8 mouse cellular contexts compared by ENCODE assay signal in genomic region chr4:57143026-57143937, GRCm38 (mm10). TPM values are rescaled to one million over a fixed set of nuclear protein-coding genes. Genes with fewer than 3 reads are reported as not detected.
DNase-seq lines count a peak whose midpoint lies in the region; ATAC-seq and TF ChIP-seq lines count a peak whose summit lies in the region.

Gene Epb41l4b (minus strand): TSS chr4:57143437.

- H3K79me3 ChIP-seq in C2C12 (ENCODE audit: low read depth) = no peaks in the 10 kb centered on the region

- TF ChIP-seq EP300 in stomach, postnatal 0 days (optimal IDR thresholded peaks at IDR 0.05) = no peak

- peak within 1 kb of the TSS; percentile 89 for H3K4me2 ChIP-seq in forebrain, embryonic 13.5 days
- peak within 1 kb of the TSS; percentile 97 for H3K4me2 ChIP-seq in heart, embryonic 16.5 days (ENCODE audit: low read depth, low read length)
- H3K4me2 ChIP-seq in liver, embryonic 15.5 days = peak within 1 kb of the TSS; percentile 86
- peak within 1 kb of the TSS; percentile 79 for H3K4me2 ChIP-seq in neural tube, embryonic 13.5 days
- H3K4me2 ChIP-seq in stomach, postnatal 0 days (replicated peaks; ENCODE audit: low read depth) = peak within 1 kb of the TSS; percentile 69

- H3K4me3 ChIP-seq in C2C12 (ENCODE audit: insufficient read depth, poor library complexity, severe bottlenecking) = peak within 1 kb of the TSS; percentile 26
- peak within 1 kb of the TSS; percentile 63 for H3K4me3 ChIP-seq in forebrain, embryonic 13.5 days
- peak within 1 kb of the TSS; percentile 71 for H3K4me3 ChIP-seq in heart, embryonic 16.5 days (ENCODE audit: low read length)
- peak within 1 kb of the TSS; percentile 64 for H3K4me3 ChIP-seq in liver, embryonic 15.5 days (replicated peaks)
- peak within 1 kb of the TSS; percentile 66 for H3K4me3 ChIP-seq in neural tube, embryonic 13.5 days
- peak within 1 kb of the TSS; percentile 57 for H3K4me3 ChIP-seq in stomach, postnatal 0 days (ENCODE audit: low read depth, low read length)

- under 1% methylated on average over 47 of the region's 142 CpGs for WGBS in forebrain, embryonic 13.5 days
- under 1% methylated on average over 106 of the region's 142 CpGs for WGBS in heart, embryonic 16.5 days
- 1% methylated on average over 96 of the region's 142 CpGs for WGBS in liver, embryonic 15.5 days (ENCODE audit: insufficient replicate concordance)
- whole genome bisulfite sequencing in neural tube, embryonic 13.5 days = 0% methylated on average over 20 of the region's 142 CpGs
- under 1% methylated on average over 61 of the region's 142 CpGs for WGBS in stomach, postnatal 0 days

- H3K27me3 ChIP-seq in C2C12 (ENCODE audit: control insufficient read depth, insufficient read depth, insufficient read length) = peaks cover 4% of the 10 kb centered on the region
- H3K27me3 ChIP-seq in forebrain, embryonic 13.5 days = peaks cover 52% of the 10 kb centered on the region
- peaks cover 36% of the 10 kb centered on the region for H3K27me3 ChIP-seq in heart, embryonic 16.5 days (ENCODE audit: control insufficient read depth, insufficient read depth, low read length)
- H3K27me3 ChIP-seq in liver, embryonic 15.5 days = peaks cover 88% of the 10 kb centered on the region
- H3K27me3 ChIP-seq in neural tube, embryonic 13.5 days = peaks cover 47% of the 10 kb centered on the region
- H3K27me3 ChIP-seq in stomach, postnatal 0 days (ENCODE audit: control insufficient read depth, insufficient read depth, low read length) = no peaks in the 10 kb centered on the region

- DNase-seq in c-Kit-positive CD71-negative TER-119-negative erythroid progenitor cells, embryonic 14.5 days (ENCODE audit: low read depth) = peak; percentile 38
- peak; percentile 83 to 89 for DNase-seq in kidney, postnatal 25 days
- DNase-seq in stomach, postnatal 0 days (ENCODE audit: low spot score) = peak; percentile 92

- peak; percentile 90 for ATAC-seq in forebrain, embryonic 13.5 days
- peak; percentile 85 for ATAC-seq in heart, embryonic 16.5 days (replicated peaks; ENCODE audit: extremely low read depth, insufficient read depth, low FRiP score)
- ATAC-seq in liver, embryonic 15.5 days (ENCODE audit: insufficient read depth) = peak; percentile 78
- ATAC-seq in neural tube, embryonic 13.5 days (ENCODE audit: low read depth) = peak; percentile 90
- peak; percentile 66 for ATAC-seq in stomach, postnatal 0 days (ENCODE audit: low FRiP score, low TSS enrichment)

- peaks cover 17% of the 10 kb centered on the region for H3K4me1 ChIP-seq in forebrain, embryonic 13.5 days
- H3K4me1 ChIP-seq in heart, embryonic 16.5 days (ENCODE audit: control insufficient read depth, insufficient read depth, low read length) = peaks cover 11% of the 10 kb centered on the region
- peaks cover 30% of the 10 kb centered on the region for H3K4me1 ChIP-seq in liver, embryonic 15.5 days (replicated peaks)
- H3K4me1 ChIP-seq in neural tube, embryonic 13.5 days (replicated peaks) = peaks cover 36% of the 10 kb centered on the region
- no peaks in the 10 kb centered on the region for H3K4me1 ChIP-seq in stomach, postnatal 0 days (replicated peaks; ENCODE audit: control insufficient read depth, insufficient read depth)

- no peaks in the 10 kb centered on the region for H3K79me2 ChIP-seq in C2C12 (ENCODE audit: control insufficient read depth, insufficient read depth)

- peak within 1 kb of the TSS; percentile 70 for H3K9ac ChIP-seq in forebrain, embryonic 13.5 days
- peak within 1 kb of the TSS; percentile 73 for H3K9ac ChIP-seq in heart, embryonic 16.5 days (ENCODE audit: low read length)
- H3K9ac ChIP-seq in liver, embryonic 15.5 days = peak within 1 kb of the TSS; percentile 53; the same call in 1 of the 2 replicates
- peak within 1 kb of the TSS; percentile 83 for H3K9ac ChIP-seq in neural tube, embryonic 13.5 days
- peak within 1 kb of the TSS; percentile 78 for H3K9ac ChIP-seq in stomach, postnatal 0 days (ENCODE audit: low read length)

- no peaks in the 10 kb centered on the region for H3K36me3 ChIP-seq in C2C12 (ENCODE audit: control insufficient read depth, insufficient read depth)
- no peaks in the 10 kb centered on the region for H3K36me3 ChIP-seq in forebrain, embryonic 13.5 days (ENCODE audit: poor library complexity, severe bottlenecking)
- H3K36me3 ChIP-seq in heart, embryonic 16.5 days (ENCODE audit: control insufficient read depth, insufficient read depth) = no peaks in the 10 kb centered on the region
- no peaks in the 10 kb centered on the region for H3K36me3 ChIP-seq in liver, embryonic 15.5 days (replicated peaks)
- no peaks in the 10 kb centered on the region for H3K36me3 ChIP-seq in neural tube, embryonic 13.5 days
- H3K36me3 ChIP-seq in stomach, postnatal 0 days (ENCODE audit: control insufficient read depth, insufficient read depth, low read length) = no peaks in the 10 kb centered on the region

- peak; percentile 99 for TF ChIP-seq CTCF in C2C12 (IDR thresholded peaks at IDR 0.05; ENCODE audit: control insufficient read depth, insufficient read depth, insufficient read length)
- peak; percentile 89 for TF ChIP-seq CTCF in stomach, postnatal 0 days (IDR thresholded peaks at IDR 0.05; ENCODE audit: low read depth)

- H3K27ac ChIP-seq in forebrain, embryonic 13.5 days = peak within 1 kb of the TSS; percentile 19; the same call in 1 of the 2 replicates
- H3K27ac ChIP-seq in heart, embryonic 16.5 days (ENCODE audit: low read length) = no peak within 1 kb of the TSS
- no peak within 1 kb of the TSS for H3K27ac ChIP-seq in liver, embryonic 15.5 days (replicated peaks)
- peak within 1 kb of the TSS; percentile 68 for H3K27ac ChIP-seq in neural tube, embryonic 13.5 days (replicated peaks)
- peak within 1 kb of the TSS; percentile 86 for H3K27ac ChIP-seq in stomach, postnatal 0 days (replicated peaks)

- peak within 1 kb of the TSS; percentile 73 for H3ac ChIP-seq in C2C12 (ENCODE audit: control insufficient read depth, insufficient read length, low read depth)

- no peaks in the 10 kb centered on the region for H3K9me3 ChIP-seq in forebrain, embryonic 13.5 days (replicated peaks)
- no peaks in the 10 kb centered on the region for H3K9me3 ChIP-seq in heart, embryonic 16.5 days (replicated peaks; ENCODE audit: control insufficient read depth, low read length)
- H3K9me3 ChIP-seq in liver, embryonic 15.5 days (replicated peaks) = no peaks in the 10 kb centered on the region
- no peaks in the 10 kb centered on the region for H3K9me3 ChIP-seq in neural tube, embryonic 13.5 days
- H3K9me3 ChIP-seq in stomach, postnatal 0 days (ENCODE audit: control insufficient read depth, low read length) = no peaks in the 10 kb centered on the region

TF ChIP-seq in C2C12, 6 proteins besides CTCF, POLR2A, EP300 and RAD21:
- peak; percentile 4 for TF ChIP-seq USF1 (IDR thresholded peaks at IDR 0.05; ENCODE audit: low read depth)
- TF ChIP-seq FOSL1 (IDR thresholded peaks at IDR 0.05; ENCODE audit: insufficient read depth, low read length, poor library complexity, severe bottlenecking) = no peak
- TF ChIP-seq MAX (IDR thresholded peaks at IDR 0.05) = peak; percentile 48
- no peak for TF ChIP-seq CEBPB (IDR thresholded peaks at IDR 0.05; ENCODE audit: low read depth)
- TF ChIP-seq MYOG (IDR thresholded peaks at IDR 0.05; ENCODE audit: control insufficient read depth, extremely low read depth, insufficient read length) = no peak
- TF ChIP-seq MYOD1 (IDR thresholded peaks at IDR 0.05; ENCODE audit: control insufficient read depth, insufficient read length, low read depth) = no peak
TF ChIP-seq in C2C12: peak in this region for 2.

RNA-seq across cellular contexts. Expression of gene Epb41l4b, which starts in this region (rescaled TPM):
- 1.1 TPM for polyA plus RNA-seq in C2C12 (2012; fragmentation: generic; extraction: Trizol)
- polyA plus RNA-seq in forebrain, embryonic 13.5 days (2015; fragmentation: Nextera tagmentation; extraction: Ambion mirVana) = 0.56 and 0.67 TPM in 2 replicates
- 0.56 and 1.0 TPM in 2 replicates for polyA plus RNA-seq in heart, embryonic 16.5 days (2015; fragmentation: Nextera tagmentation; extraction: Ambion mirVana)
- polyA plus RNA-seq in liver, embryonic 15.5 days (2015; fragmentation: Nextera tagmentation; extraction: Ambion mirVana) = 2.0 and 2.4 TPM in 2 replicates
- polyA plus RNA-seq in neural tube, embryonic 13.5 days (2015; fragmentation: Nextera tagmentation; extraction: Ambion mirVana) = 1.9 and 2.3 TPM in 2 replicates
- 23.0 and 23.5 TPM in 2 replicates for polyA plus RNA-seq in stomach, postnatal 0 days (2015; fragmentation: Nextera tagmentation; extraction: Ambion mirVana)

Comparison
In these comparisons a context has a peak if more than half of its experiments do, and no peak if none do; other contexts are left out.
1. Peak in ATAC-seq, H3K4me3 ChIP-seq, H3K27ac ChIP-seq, H3K9ac ChIP-seq and H3K4me2 ChIP-seq in forebrain, embryonic 13.5 days; RNA of the gene not detected or under 1 TPM.
2. DNase-seq: peak in every context shown above with its lines; median percentile 92 in stomach, postnatal 0 days; 86 in kidney, postnatal 25 days; 38 in c-Kit-positive CD71-negative TER-119-negative erythroid progenitor cells, embryonic 14.5 days.
3. H3K27ac ChIP-seq: peak in neural tube, embryonic 13.5 days (single experiment) and stomach, postnatal 0 days (single experiment); none in heart, embryonic 16.5 days (single experiment) and liver, embryonic 15.5 days (single experiment).
4. Peak in every context shown above with its lines, with median percentiles within 50 percentile points of each other: H3K4me3 ChIP-seq, ATAC-seq, H3K4me2 ChIP-seq and H3K9ac ChIP-seq.